ENCODE assay signal across 8 mouse cellular contexts in the genomic region with DNA sequence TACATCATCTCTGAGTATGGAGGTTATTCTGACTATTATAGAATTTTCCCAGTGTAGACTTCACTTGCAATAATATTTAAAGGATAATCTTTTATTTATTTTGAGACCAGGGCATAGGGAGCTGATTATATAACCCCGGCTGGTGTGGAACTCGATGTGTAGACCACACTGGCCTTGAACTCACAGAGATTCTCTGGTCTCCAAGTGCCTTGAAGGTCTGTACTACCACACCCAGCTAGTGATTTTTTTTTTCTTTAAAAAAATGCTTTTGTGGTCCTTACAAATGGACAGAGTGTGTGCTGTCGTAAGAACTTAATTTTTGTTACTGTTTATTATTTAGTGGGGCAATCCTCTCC. TPM values are rescaled to one million over a fixed set of nuclear protein-coding genes. Genes with fewer than 3 reads are reported as not detected.
DNase-seq lines count a peak whose midpoint lies in the region; ATAC-seq lines count a peak whose summit lies in the region.

No protein-coding gene starts in this region.

- no peak for DNase-seq in kidney, postnatal 4 days
- DNase-seq in left cerebral cortex, postnatal 4 days = no peak
- no peak for DNase-seq in cerebellum, postnatal 4 days (ENCODE audit: low spot score in 2 of 2)

- peak overlapping the region; percentile 53; the same call in 1 of the 2 replicates for H3K9ac ChIP-seq in kidney, embryonic 16.5 days (replicated peaks; ENCODE audit: low read length)
- no peak overlapping the region; the same call in 1 of the 2 replicates for H3K9ac ChIP-seq in embryonic facial prominence, embryonic 12.5 days
- no peak overlapping the region; the same call in 1 of the 2 replicates for H3K9ac ChIP-seq in hindbrain, embryonic 16.5 days (ENCODE audit: low read depth, low read length)
- 0 out of 2 replicates have a peak overlapping the region, but pooled peaks have one; percentile 90 for H3K9ac ChIP-seq in midbrain, embryonic 15.5 days

- peak overlapping the region; percentile 96 for H3K4me3 ChIP-seq in kidney, embryonic 16.5 days (ENCODE audit: low read length)
- peak overlapping the region; percentile 98 for H3K4me3 ChIP-seq in embryonic facial prominence, embryonic 12.5 days
- H3K4me3 ChIP-seq in hindbrain, embryonic 16.5 days (ENCODE audit: low read length) = peak overlapping the region; percentile 97
- H3K4me3 ChIP-seq in midbrain, embryonic 15.5 days = peak overlapping the region; percentile 100

- WGBS in kidney, embryonic 16.5 days = 66% methylated on average over 3 of the region's 3 CpGs
- 58% methylated on average over 3 of the region's 3 CpGs for WGBS in embryonic facial prominence, embryonic 12.5 days
- WGBS in hindbrain, embryonic 16.5 days = 68% methylated on average over 3 of the region's 3 CpGs
- WGBS in midbrain, embryonic 15.5 days = 68% methylated on average over 3 of the region's 3 CpGs

- H3K36me3 ChIP-seq in kidney, embryonic 16.5 days (ENCODE audit: insufficient read depth, low read length) = no peaks in the 10 kb centered on the region
- H3K36me3 ChIP-seq in embryonic facial prominence, embryonic 12.5 days = no peaks in the 10 kb centered on the region
- H3K36me3 ChIP-seq in hindbrain, embryonic 16.5 days (ENCODE audit: control insufficient read depth, insufficient read depth, low read length) = no peaks in the 10 kb centered on the region
- no peaks in the 10 kb centered on the region for H3K36me3 ChIP-seq in midbrain, embryonic 15.5 days (replicated peaks)

- H3K4me2 ChIP-seq in kidney, embryonic 16.5 days (replicated peaks; ENCODE audit: low read depth, low read length) = peak overlapping the region; percentile 68
- H3K4me2 ChIP-seq in embryonic facial prominence, embryonic 12.5 days (replicated peaks) = peak overlapping the region; percentile 50
- peak overlapping the region; percentile 70 for H3K4me2 ChIP-seq in hindbrain, embryonic 16.5 days (ENCODE audit: low read length)
- peak overlapping the region; percentile 64 for H3K4me2 ChIP-seq in midbrain, embryonic 15.5 days

- peaks cover 18% of the 10 kb centered on the region for H3K4me1 ChIP-seq in kidney, embryonic 16.5 days (ENCODE audit: insufficient read depth, low read length)
- peaks cover 16% of the 10 kb centered on the region for H3K4me1 ChIP-seq in embryonic facial prominence, embryonic 12.5 days
- peaks cover 23% of the 10 kb centered on the region for H3K4me1 ChIP-seq in hindbrain, embryonic 16.5 days (ENCODE audit: control insufficient read depth, insufficient read depth, low read depth, low read length)
- H3K4me1 ChIP-seq in midbrain, embryonic 15.5 days = peaks cover 32% of the 10 kb centered on the region

- intact Hi-C loops in left cerebral cortex, postnatal 4 days (cut with DNase I) = no loop called here

- ATAC-seq in kidney, embryonic 16.5 days (ENCODE audit: low FRiP score, low TSS enrichment) = no peak
- ATAC-seq in embryonic facial prominence, embryonic 12.5 days (ENCODE audit: insufficient number of reproducible peaks, insufficient read depth, low FRiP score, low TSS enrichment) = no peak
- no peak for ATAC-seq in hindbrain, embryonic 16.5 days
- ATAC-seq in midbrain, embryonic 15.5 days (replicated peaks) = no peak
- ATAC-seq in megakaryocyte progenitor cell, adult 5-6 weeks (replicated peaks; ENCODE audit: poor library complexity) = no peak

- H3K27me3 ChIP-seq in kidney, embryonic 16.5 days (ENCODE audit: insufficient read depth, low read length) = no peaks in the 10 kb centered on the region
- no peaks in the 10 kb centered on the region for H3K27me3 ChIP-seq in embryonic facial prominence, embryonic 12.5 days
- no peaks in the 10 kb centered on the region for H3K27me3 ChIP-seq in hindbrain, embryonic 16.5 days (replicated peaks; ENCODE audit: control insufficient read depth, insufficient read depth, low read length)
- no peaks in the 10 kb centered on the region for H3K27me3 ChIP-seq in midbrain, embryonic 15.5 days (replicated peaks)

- H3K9me3 ChIP-seq in kidney, embryonic 16.5 days (ENCODE audit: low read length) = no peaks in the 10 kb centered on the region
- H3K9me3 ChIP-seq in embryonic facial prominence, embryonic 12.5 days = no peaks in the 10 kb centered on the region
- H3K9me3 ChIP-seq in hindbrain, embryonic 16.5 days (ENCODE audit: control insufficient read depth, low read length) = no peaks in the 10 kb centered on the region
- no peaks in the 10 kb centered on the region for H3K9me3 ChIP-seq in midbrain, embryonic 15.5 days

- H3K27ac ChIP-seq in kidney, embryonic 16.5 days (ENCODE audit: low read length) = no peak overlapping the region
- H3K27ac ChIP-seq in embryonic facial prominence, embryonic 12.5 days = no peak overlapping the region
- H3K27ac ChIP-seq in hindbrain, embryonic 16.5 days (ENCODE audit: low read depth, low read length) = no peak overlapping the region
- no peak overlapping the region for H3K27ac ChIP-seq in midbrain, embryonic 15.5 days

RNA-seq across cellular contexts. Expression of a gene that starts 3.1 kb away (rescaled TPM):
- 73.7 and 74.5 TPM in 2 replicates for polyA plus RNA-seq in kidney, embryonic 16.5 days (2015; fragmentation: Nextera tagmentation; extraction: Ambion mirVana)
- polyA plus RNA-seq in embryonic facial prominence, embryonic 12.5 days (2016; fragmentation: Nextera tagmentation; extraction: Ambion mirVana) = 90.7 and 95.4 TPM in 2 replicates
- 72.8 and 74.5 TPM in 2 replicates for polyA plus RNA-seq in hindbrain, embryonic 16.5 days (2015; fragmentation: Nextera tagmentation; extraction: Ambion mirVana)
- polyA plus RNA-seq in midbrain, embryonic 15.5 days (2015; fragmentation: Nextera tagmentation; extraction: Ambion mirVana) = 91.7 and 95.1 TPM in 2 replicates
- total RNA-seq in left cerebral cortex, postnatal 4 days (2021) = 10 to 100 TPM; 84.4 to 86.4 TPM
- 46.0 and 48.4 TPM in 2 replicates for total RNA-seq in megakaryocyte progenitor cell, adult 5-6 weeks (2015)
- total RNA-seq in megakaryocyte progenitor cell, adult 5-6 weeks (2017) = 51.4 and 59.9 TPM in 2 replicates

Comparison
In these comparisons a context has a peak if more than half of its experiments do, and no peak if none do; other contexts are left out.
1. H3K9ac ChIP-seq: peak in kidney, embryonic 16.5 days (single experiment) and midbrain, embryonic 15.5 days (single experiment); none in embryonic facial prominence, embryonic 12.5 days (single experiment) and hindbrain, embryonic 16.5 days (single experiment).
2. Peak in every context shown above with its lines, with median percentiles within 50 percentile points of each other: H3K4me2 ChIP-seq and H3K4me3 ChIP-seq.